8 mouse cellular contexts compared by ENCODE assay signal in the genomic region with DNA sequence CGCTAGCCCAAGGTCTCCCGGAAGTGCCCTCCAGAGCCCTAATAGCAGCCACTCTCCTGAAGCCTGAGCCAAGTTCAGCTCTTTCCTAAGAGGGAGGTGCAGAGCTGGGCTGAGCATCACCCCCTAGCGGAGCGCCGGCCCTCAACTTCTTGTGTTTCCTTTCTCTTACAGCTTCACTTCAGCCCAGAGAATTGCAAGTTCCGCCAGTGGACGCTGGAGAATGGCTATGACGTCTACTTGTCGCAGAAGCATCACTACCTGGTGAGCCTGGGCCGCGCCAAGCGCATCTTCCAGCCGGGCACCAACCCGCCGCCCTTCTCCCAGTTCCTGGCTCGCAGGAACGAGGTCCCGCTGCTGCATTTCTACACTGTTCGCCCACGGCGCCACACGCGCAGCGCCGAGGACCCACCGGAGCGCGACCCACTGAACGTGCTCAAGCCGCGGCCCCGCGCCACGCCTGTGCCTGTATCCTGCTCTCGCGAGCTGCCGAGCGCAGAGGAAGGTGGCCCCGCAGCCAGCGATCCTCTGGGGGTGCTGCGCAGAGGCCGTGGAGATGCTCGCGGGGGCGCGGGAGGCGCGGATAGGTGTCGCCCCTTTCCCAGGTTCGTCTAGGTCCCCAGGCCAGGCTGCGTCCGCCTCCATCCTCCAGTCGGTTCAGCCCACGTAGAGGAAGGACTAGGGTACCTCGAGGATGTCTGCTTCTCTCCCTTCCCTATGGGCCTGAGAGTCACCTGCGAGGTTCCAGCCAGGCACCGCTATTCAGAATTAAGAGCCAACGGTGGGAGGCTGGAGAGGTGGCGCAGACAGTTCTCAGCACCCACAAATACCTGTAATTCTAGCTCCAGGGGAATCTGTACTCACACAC. TPM values are rescaled to one million over a fixed set of nuclear protein-coding genes. Genes with fewer than 3 reads are reported as not detected.
DNase-seq lines count a peak whose midpoint lies in the region; ATAC-seq and TF ChIP-seq lines count a peak whose summit lies in the region.

No protein-coding gene starts in this region.

- TF ChIP-seq POLR2A in cerebellum, adult 2 months (IDR thresholded peaks at IDR 0.05; ENCODE audit: borderline replicate concordance, insufficient read depth, low read length): peak; percentile 34; the same call in 1 of the 2 replicates

- intact Hi-C loops in heart, postnatal 25 days (cut with DNase I): no loop called here

- peak; percentile 28 to 50 for DNase-seq in heart, adult 18-20 months
- no peak for DNase-seq in heart, postnatal 25 days (ENCODE audit: low spot score)
- DNase-seq in cerebellum, adult 2 months: peak; percentile 80 to 83
- DNase-seq in forebrain, postnatal 0 days: peak; percentile 87
- DNase-seq in hindbrain, postnatal 0 days (ENCODE audit: low spot score): peak; percentile 90
- peak; percentile 47 to 85 for DNase-seq in left cerebral cortex, adult 9 months (ENCODE audit: low spot score in 2 of 2)
- peak; percentile 58 to 63 for DNase-seq in lung, postnatal 4 days
- DNase-seq in right cerebral cortex, adult 2 months (ENCODE audit: low spot score in 2 of 2): peak; percentile 80 to 85

- ATAC-seq in forebrain, postnatal 0 days: peak; percentile 93
- ATAC-seq in hindbrain, postnatal 0 days: peak; percentile 93

- no peaks in the 10 kb centered on the region for H3K4me1 ChIP-seq in cerebellum, adult 2 months (ENCODE audit: control insufficient read depth, insufficient read depth, low read length)
- H3K4me1 ChIP-seq in forebrain, postnatal 0 days (ENCODE audit: insufficient read depth): no peaks in the 10 kb centered on the region
- H3K4me1 ChIP-seq in hindbrain, postnatal 0 days (ENCODE audit: insufficient read depth, low read length): peaks cover 3% of the 10 kb centered on the region; the same call in 1 of the 2 replicates

- TF ChIP-seq CTCF in cerebellum, adult 2 months (IDR thresholded peaks at IDR 0.05; ENCODE audit: borderline replicate concordance, insufficient read depth, low read depth, low read length): peak; percentile 43; the same call in 1 of the 2 replicates
- TF ChIP-seq CTCF in forebrain, postnatal 0 days (IDR thresholded peaks at IDR 0.05; ENCODE audit: low read depth): peak; percentile 77
- peak; percentile 84 for TF ChIP-seq CTCF in hindbrain, postnatal 0 days (IDR thresholded peaks at IDR 0.05; ENCODE audit: low read depth)

- H3K27ac ChIP-seq in cerebellum, adult 2 months (ENCODE audit: insufficient read depth, low read length): peak overlapping the region; percentile 35; the same call in 1 of the 2 replicates
- H3K27ac ChIP-seq in forebrain, postnatal 0 days (ENCODE audit: low read depth, low read length): peak overlapping the region; percentile 83
- H3K27ac ChIP-seq in hindbrain, postnatal 0 days: peak overlapping the region; percentile 92

- H3K9me3 ChIP-seq in forebrain, postnatal 0 days (ENCODE audit: low read length): no peaks in the 10 kb centered on the region
- H3K9me3 ChIP-seq in hindbrain, postnatal 0 days (ENCODE audit: low read length): no peaks in the 10 kb centered on the region

- no peaks in the 10 kb centered on the region for H3K36me3 ChIP-seq in forebrain, postnatal 0 days (ENCODE audit: insufficient read depth)
- H3K36me3 ChIP-seq in hindbrain, postnatal 0 days (ENCODE audit: insufficient read depth, low read length): no peaks in the 10 kb centered on the region

- H3K9ac ChIP-seq in forebrain, postnatal 0 days: peak overlapping the region; percentile 80
- H3K9ac ChIP-seq in hindbrain, postnatal 0 days (replicated peaks; ENCODE audit: low read length): peak overlapping the region; percentile 75

- 1% methylated on average over 59 of the region's 59 CpGs for WGBS in cerebellum, adult 2 months
- under 1% methylated on average over 54 of the region's 59 CpGs for WGBS in forebrain, postnatal 0 days
- WGBS in hindbrain, postnatal 0 days: 2% methylated on average over 59 of the region's 59 CpGs

- H3K4me3 ChIP-seq in cerebellum, adult 2 months (replicated peaks; ENCODE audit: insufficient read depth, low read depth, low read length): peak overlapping the region; percentile 60
- peak overlapping the region; percentile 56 for H3K4me3 ChIP-seq in forebrain, postnatal 0 days (ENCODE audit: low read depth, low read length)
- H3K4me3 ChIP-seq in hindbrain, postnatal 0 days (ENCODE audit: low read length): peak overlapping the region; percentile 59

- peak overlapping the region; percentile 81 for H3K4me2 ChIP-seq in forebrain, postnatal 0 days (ENCODE audit: low read depth)
- peak overlapping the region; percentile 94 for H3K4me2 ChIP-seq in hindbrain, postnatal 0 days (ENCODE audit: low read depth, low read length)

- H3K27me3 ChIP-seq in cerebellum, adult 2 months (ENCODE audit: control insufficient read depth, insufficient read depth, low read length): no peaks in the 10 kb centered on the region
- no peaks in the 10 kb centered on the region for H3K27me3 ChIP-seq in forebrain, postnatal 0 days (ENCODE audit: insufficient read depth, low read length)
- 0 out of 2 replicates have a peak, but pooled peaks cover 4% of the 10 kb centered on the region for H3K27me3 ChIP-seq in hindbrain, postnatal 0 days (ENCODE audit: insufficient read depth, low read length)

RNA-seq across cellular contexts. Expression of gene Fgf23, which starts 7.4 kb away (rescaled TPM):
- total RNA-seq in heart, adult 18-20 months (2021): not detected
- not detected for total RNA-seq in heart, postnatal 25 days (2021)
- polyA plus RNA-seq in cerebellum, adult 2 months (2012; rRNA removed): 1.1 and 1.2 TPM in 2 replicates
- total RNA-seq in forebrain, postnatal 0 days (2014; rRNA removed): 0.15 and 0.38 TPM in 2 replicates
- polyA plus RNA-seq in forebrain, postnatal 0 days (2015; fragmentation: Nextera tagmentation; extraction: Ambion mirVana): 0.08 and 0.13 TPM in 2 replicates
- total RNA-seq in hindbrain, postnatal 0 days (2014; rRNA removed): 1.8 and 1.9 TPM in 2 replicates
- 0.28 TPM in 2 replicates for polyA plus RNA-seq in hindbrain, postnatal 0 days (2015; fragmentation: Nextera tagmentation; extraction: Ambion mirVana)

RNA-seq across cellular contexts. Expression of gene Tigar, which starts 29.3 kb away (rescaled TPM):
- 10 to 100 TPM; 45.3 to 63.0 TPM for total RNA-seq in heart, adult 18-20 months (2021)
- total RNA-seq in heart, postnatal 25 days (2021): 10 to 100 TPM; 41.9 to 50.4 TPM
- polyA plus RNA-seq in cerebellum, adult 2 months (2012; rRNA removed): 19.5 and 19.6 TPM in 2 replicates
- 8.1 and 9.3 TPM in 2 replicates for total RNA-seq in forebrain, postnatal 0 days (2014; rRNA removed)
- polyA plus RNA-seq in forebrain, postnatal 0 days (2015; fragmentation: Nextera tagmentation; extraction: Ambion mirVana): 6.1 and 6.8 TPM in 2 replicates
- total RNA-seq in hindbrain, postnatal 0 days (2014; rRNA removed): 6.6 and 7.7 TPM in 2 replicates
- polyA plus RNA-seq in hindbrain, postnatal 0 days (2015; fragmentation: Nextera tagmentation; extraction: Ambion mirVana): 4.9 and 5.2 TPM in 2 replicates

Comparison
In these comparisons a context has a peak if more than half of its experiments do, and no peak if none do; other contexts are left out.
1. H3K27ac ChIP-seq: peak in every context shown above with its lines; median percentile 92 in hindbrain, postnatal 0 days; 83 in forebrain, postnatal 0 days; 35 in cerebellum, adult 2 months.